Mouse (Mus musculus): ENCODE results near the gene Wdr77.

DNA sequence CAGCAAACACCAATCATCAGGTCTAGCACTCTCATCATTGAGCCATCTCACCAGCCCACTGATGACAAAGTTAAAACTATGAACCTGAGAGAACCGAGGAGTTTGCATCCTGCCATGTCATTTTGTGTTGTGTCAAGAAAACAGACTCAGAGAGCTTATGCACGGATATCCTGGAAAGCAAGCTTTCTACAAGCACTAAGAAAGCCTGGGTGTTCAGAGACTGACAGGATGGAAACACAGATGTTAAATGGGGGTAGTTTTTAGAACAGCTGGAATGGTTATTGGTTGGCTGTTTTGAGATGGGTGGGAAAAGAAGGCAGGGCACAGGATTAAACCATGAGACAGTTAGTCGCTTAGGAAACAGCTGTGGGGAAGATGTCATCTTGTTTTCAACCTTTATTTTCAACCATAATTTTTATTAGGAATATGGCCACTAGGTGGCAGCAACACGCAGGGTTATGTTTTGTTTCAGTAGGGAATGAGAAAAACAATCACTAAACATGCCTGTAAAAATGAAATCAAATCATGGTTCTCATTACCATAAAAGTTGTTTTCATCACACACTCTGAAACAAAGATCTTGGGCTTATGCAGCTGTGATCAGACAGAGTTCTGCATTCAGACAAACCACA lies 32.6 kb downstream of the Wdr77 start:
- TF ChIP-seq CTCF (IDR thresholded peaks at IDR 0.05; ENCODE audit: insufficient read depth, low read depth, low read length) (no peak), POLR2A (IDR thresholded peaks at IDR 0.05; ENCODE audit: insufficient read depth, low read depth, low read length) (no peak)
